Mouse (Mus musculus) limb, embryonic 14.5 days (tissue): ENCODE results near the gene Cadm4. TPM values are rescaled to one million over a fixed set of nuclear protein-coding genes. Genes with fewer than 3 reads are reported as not detected.

Experiments used
- ATAC-seq: fragments of 200-750 bp; cut with Nextera tagmentation; 2 replicates; pipeline ENCODE4 v1.8.0; 2017; ENCODE audit warnings: low read depth, moderate number of reproducible peaks, moderate TSS enrichment; ENCODE audit not compliant: low FRiP score
- DNase-seq: peaks from one replicate; pipeline ENCODE4 v3.0.0-alpha.2; 2015; ENCODE audit warnings: low spot score
- H3K27ac ChIP-seq: fragments of 300-500 bp; sonication (generic); replicated peaks from 2 replicates; pipeline ENCODE4 v1.5.1; 2014; ENCODE audit warnings: low read depth, mild to moderate bottlenecking, low read length, moderate library complexity, mixed read lengths
- H3K27me3 ChIP-seq: fragments of 300-500 bp; sonication (generic); 2 replicates; pipeline ENCODE4 v1.6.1; 2014; ENCODE audit warnings: low read length, mixed read lengths; ENCODE audit not compliant: control insufficient read depth, insufficient read depth
- H3K36me3 ChIP-seq: fragments of 300-500 bp; sonication (generic); 2 replicates; pipeline ENCODE4 v1.6.1; 2014; ENCODE audit warnings: mild to moderate bottlenecking, low read length, moderate library complexity, mixed read lengths; ENCODE audit not compliant: control insufficient read depth, insufficient read depth
- H3K4me1 ChIP-seq: fragments of 300-500 bp; sonication (generic); 2 replicates; pipeline ENCODE4 v1.6.1; 2014; ENCODE audit warnings: antibody characterized with exemption, low read length, mixed read lengths; ENCODE audit not compliant: control insufficient read depth, insufficient read depth
- H3K4me2 ChIP-seq: fragments of 300-500 bp; sonication (generic); replicated peaks from 2 replicates; pipeline ENCODE4 v1.6.1; 2014; ENCODE audit warnings: low read depth, mild to moderate bottlenecking, low read length, moderate library complexity; ENCODE audit not compliant: severe bottlenecking
- H3K4me3 ChIP-seq: fragments of 300-500 bp; sonication (generic); replicated peaks from 2 replicates; pipeline ENCODE4 v1.5.1; 2014; ENCODE audit warnings: low read length
- H3K9ac ChIP-seq: fragments of 300-500 bp; sonication (generic); 2 replicates; pipeline ENCODE4 v1.6.1; 2014; ENCODE audit warnings: mild to moderate bottlenecking, low read depth, low read length, moderate library complexity; ENCODE audit not compliant: severe bottlenecking
- H3K9me3 ChIP-seq: fragments of 300-500 bp; sonication (generic); 2 replicates; pipeline ENCODE4 v1.6.1; 2016; ENCODE audit warnings: low read length; ENCODE audit not compliant: control insufficient read depth
- POLR2A ChIP-seq: fragments of 200-500 bp; IDR thresholded peaks from 2 replicates; pipeline ENCODE4 v1.8.0; 2012; ENCODE audit warnings: inconsistent platforms, mild to moderate bottlenecking, moderate library complexity, borderline replicate concordance; ENCODE audit not compliant: insufficient read depth, insufficient read length; ENCODE audit errors: extremely low read depth
- WGBS: fragments of 180-500 bp; shearing (Covaris S2); extraction: QIAGEN DNeasy Blood & Tissue Kit; methylation state at CpG from one replicate; pipeline ENCODE4 v1.1.7; 2014; 5-methylcytosine and 5-hydroxymethylcytosine counted together
- polyA plus RNA-seq, 2 experiments: library from polyadenylated mRNA; depleted of rRNA in 1 of 2; stranded (reverse) in 1 of 2; unstranded in 1 of 2; fragments of >200 nt; fragmentation: Nextera tagmentation in 1 of 2; extraction: Ambion mirVana in 1 of 2; gene quantifications; 2 replicates each; pipeline versions ENCODE4 v1.2.1 to v1.2.3; 2012 to 2014

Gene Cadm4
- polyA plus RNA-seq, 2 experiments = 2.1 to 21.1 TPM

- no peaks in the 10 kb centered on the region for H3K27me3 ChIP-seq
- H3K4me1 ChIP-seq = peaks cover 8% of the 10 kb centered on the region; the same call in 1 of the 2 replicates
- no peak for TF ChIP-seq POLR2A
- ATAC-seq = no peak
- 30% methylated on average over 13 of the region's 13 CpGs for WGBS
- no peaks in the 10 kb centered on the region for H3K9me3 ChIP-seq
- H3K4me2 ChIP-seq = peak within 1 kb of the TSS; percentile 65
- DNase-seq = no peak
- H3K27ac ChIP-seq = peak within 1 kb of the TSS; percentile 58; the same call in 1 of the 2 replicates
- H3K36me3 ChIP-seq = peaks cover 27% of the 10 kb centered on the region
- H3K4me3 ChIP-seq = peak within 1 kb of the TSS; percentile 80
- H3K9ac ChIP-seq = peak within 1 kb of the TSS; percentile 74
Observed at GRCm38 (mm10) chr7:24546068-24546614, 64.3 kb downstream of the Cadm4 start, which contains the start of the genes Pinlyp and Xrcc1. Gene Pinlyp, minus strand, starts transcription at chr7:24546118. Gene Xrcc1, plus strand, starts transcription at chr7:24546289.

- H3K4me2 ChIP-seq = peak overlapping the region; percentile 65
- WGBS = under 1% methylated on average over 54 of the region's 57 CpGs
Observed at GRCm38 (mm10) chr7:24546634-24547389, 65.0 kb downstream of the Cadm4 start.

GRCm38 (mm10) chr7:24547534-24548036, 65.8 kb downstream of the Cadm4 start:
- Histone ChIP-seq H3K4me1 (peaks cover 8% of the 10 kb centered on the region; the same call in 1 of the 2 replicates), H3K9me3 (no peaks in the 10 kb centered on the region), H3K36me3 (peaks cover 41% of the 10 kb centered on the region), H3K27ac (peak overlapping the region; percentile 58; the same call in 1 of the 2 replicates), H3K4me2 (peak overlapping the region; percentile 65), H3K9ac (peak overlapping the region; percentile 74), H3K27me3 (no peaks in the 10 kb centered on the region), H3K4me3 (peak overlapping the region; percentile 80)
- ATAC-seq (no peak), DNase-seq (no peak)
- no peak for TF ChIP-seq POLR2A
- 31% methylated on average over 13 of the region's 13 CpGs for WGBS

More at GRCm38 (mm10) chr7:24546634-24547389, 65.0 kb downstream of the Cadm4 start:
- peak overlapping the region; percentile 80 for H3K4me3 ChIP-seq
- DNase-seq (peak; percentile 99), ATAC-seq (peak; percentile 98)
- H3K27me3 ChIP-seq = no peaks in the 10 kb centered on the region
- TF ChIP-seq POLR2A = 0 out of 2 replicates have a peak, but pooled peaks have one; percentile 76
- H3K4me1 ChIP-seq = peaks cover 8% of the 10 kb centered on the region; the same call in 1 of the 2 replicates
- peak overlapping the region; percentile 74 for H3K9ac ChIP-seq
- no peaks in the 10 kb centered on the region for H3K9me3 ChIP-seq
- peaks cover 33% of the 10 kb centered on the region for H3K36me3 ChIP-seq
- H3K27ac ChIP-seq = peak overlapping the region; percentile 58; the same call in 1 of the 2 replicates

GRCm38 (mm10) chr7:24551985-24552759, 70.3 kb downstream of the Cadm4 start:
- no peaks in the 10 kb centered on the region for H3K27me3 ChIP-seq
- H3K27ac ChIP-seq = no peak overlapping the region
- no peak for TF ChIP-seq POLR2A
- no peak overlapping the region for H3K4me3 ChIP-seq
- ATAC-seq (no peak), DNase-seq (no peak)
- WGBS = 92% methylated on average over 12 of the region's 12 CpGs
- H3K4me1 ChIP-seq = peaks cover 4% of the 10 kb centered on the region; the same call in 1 of the 2 replicates
- no peaks in the 10 kb centered on the region for H3K9me3 ChIP-seq
- no peak overlapping the region for H3K4me2 ChIP-seq
- peaks cover 65% of the 10 kb centered on the region for H3K36me3 ChIP-seq
- H3K9ac ChIP-seq = no peak overlapping the region

Other genes with a start within 250 kb of the Cadm4 start
- 4.4 and 4.7 TPM in 2 replicates for gene Zfp109, start 244.5 kb upstream of the Cadm4 start, polyA plus RNA-seq (2012; rRNA removed)
- 3.7 and 5.5 TPM in 2 replicates for gene Zfp109, start 244.5 kb upstream of the Cadm4 start, polyA plus RNA-seq (2014; fragmentation: Nextera tagmentation; extraction: Ambion mirVana)
- gene Zfp108, start 227.2 kb upstream of the Cadm4 start, polyA plus RNA-seq (2012; rRNA removed) = 3.1 and 4.1 TPM in 2 replicates
- gene Zfp108, start 227.2 kb upstream of the Cadm4 start, polyA plus RNA-seq (2014; fragmentation: Nextera tagmentation; extraction: Ambion mirVana) = 4.8 and 6.1 TPM in 2 replicates
- 5.8 and 6.2 TPM in 2 replicates for gene Zfp93, start 211.6 kb upstream of the Cadm4 start, polyA plus RNA-seq (2012; rRNA removed)
- 8.2 and 14.2 TPM in 2 replicates for gene Zfp93, start 211.6 kb upstream of the Cadm4 start, polyA plus RNA-seq (2014; fragmentation: Nextera tagmentation; extraction: Ambion mirVana)
- 36.8 and 45.0 TPM in 2 replicates for gene Zfp61, start 180.8 kb upstream of the Cadm4 start, polyA plus RNA-seq (2012; rRNA removed)
- 38.7 and 39.7 TPM in 2 replicates for gene Zfp61, start 180.8 kb upstream of the Cadm4 start, polyA plus RNA-seq (2014; fragmentation: Nextera tagmentation; extraction: Ambion mirVana)
- 13.8 and 14.4 TPM in 2 replicates for gene Zfp94, start 165.4 kb upstream of the Cadm4 start, polyA plus RNA-seq (2012; rRNA removed)
- gene Zfp94, start 165.4 kb upstream of the Cadm4 start, polyA plus RNA-seq (2014; fragmentation: Nextera tagmentation; extraction: Ambion mirVana) = 11.7 and 12.6 TPM in 2 replicates
- gene Tescl, start 148.1 kb upstream of the Cadm4 start, polyA plus RNA-seq (2012; rRNA removed) = 0.13 and 0.38 TPM in 2 replicates
- gene Tescl, start 148.1 kb upstream of the Cadm4 start, polyA plus RNA-seq (2014; fragmentation: Nextera tagmentation; extraction: Ambion mirVana) = not detected in 2 replicates
- gene Lypd5, start 132.8 kb upstream of the Cadm4 start, polyA plus RNA-seq (2012; rRNA removed) = 0.09 and 0.50 TPM in 2 replicates
- gene Lypd5, start 132.8 kb upstream of the Cadm4 start, polyA plus RNA-seq (2014; fragmentation: Nextera tagmentation; extraction: Ambion mirVana) = 0.62 and 3.1 TPM in 2 replicates
- gene Kcnn4, start 111.8 kb upstream of the Cadm4 start, polyA plus RNA-seq (2012; rRNA removed) = 2.4 and 3.3 TPM in 2 replicates
- 1.8 and 2.4 TPM in 2 replicates for gene Kcnn4, start 111.8 kb upstream of the Cadm4 start, polyA plus RNA-seq (2014; fragmentation: Nextera tagmentation; extraction: Ambion mirVana)
- gene Smg9, start 82.4 kb upstream of the Cadm4 start, polyA plus RNA-seq (2012; rRNA removed) = 44.3 and 53.4 TPM in 2 replicates
- 21.0 and 23.2 TPM in 2 replicates for gene Smg9, start 82.4 kb upstream of the Cadm4 start, polyA plus RNA-seq (2014; fragmentation: Nextera tagmentation; extraction: Ambion mirVana)
- 0.06 TPM in 1 of 2 replicates, not detected in the other for gene Irgc1, start 29.7 kb upstream of the Cadm4 start, polyA plus RNA-seq (2012; rRNA removed)
- not detected in 2 replicates for gene Irgc1, start 29.7 kb upstream of the Cadm4 start, polyA plus RNA-seq (2014; fragmentation: Nextera tagmentation; extraction: Ambion mirVana)
- 8.3 and 8.4 TPM in 2 replicates for gene Plaur, start 19.5 kb upstream of the Cadm4 start, polyA plus RNA-seq (2012; rRNA removed)
- gene Plaur, start 19.5 kb upstream of the Cadm4 start, polyA plus RNA-seq (2014; fragmentation: Nextera tagmentation; extraction: Ambion mirVana) = 3.9 and 7.5 TPM in 2 replicates
- gene Zfp428, start 25.0 kb downstream of the Cadm4 start, polyA plus RNA-seq (2012; rRNA removed) = 67.8 and 77.5 TPM in 2 replicates
- 29.6 and 33.3 TPM in 2 replicates for gene Zfp428, start 25.0 kb downstream of the Cadm4 start, polyA plus RNA-seq (2014; fragmentation: Nextera tagmentation; extraction: Ambion mirVana)
- not detected in 2 replicates for gene AC161166.1, start 30.4 kb downstream of the Cadm4 start, polyA plus RNA-seq (2012; rRNA removed)
- gene AC161166.1, start 30.4 kb downstream of the Cadm4 start, polyA plus RNA-seq (2014; fragmentation: Nextera tagmentation; extraction: Ambion mirVana) = 0.19 TPM in 1 of 2 replicates, not detected in the other
- 16.3 and 21.9 TPM in 2 replicates for gene Irgq, start 48.7 kb downstream of the Cadm4 start, polyA plus RNA-seq (2012; rRNA removed)
- 10.7 TPM in 2 replicates for gene Irgq, start 48.7 kb downstream of the Cadm4 start, polyA plus RNA-seq (2014; fragmentation: Nextera tagmentation; extraction: Ambion mirVana)
- gene Pinlyp, start 64.1 kb downstream of the Cadm4 start, polyA plus RNA-seq (2012; rRNA removed) = 0.35 and 0.51 TPM in 2 replicates
- gene Pinlyp, start 64.1 kb downstream of the Cadm4 start, polyA plus RNA-seq (2014; fragmentation: Nextera tagmentation; extraction: Ambion mirVana) = 1.7 and 2.0 TPM in 2 replicates
- 133 and 155 TPM in 2 replicates for gene Xrcc1, start 64.3 kb downstream of the Cadm4 start, polyA plus RNA-seq (2012; rRNA removed)
- 103 and 106 TPM in 2 replicates for gene Xrcc1, start 64.3 kb downstream of the Cadm4 start, polyA plus RNA-seq (2014; fragmentation: Nextera tagmentation; extraction: Ambion mirVana)
- gene Ethe1, start 105.5 kb downstream of the Cadm4 start, polyA plus RNA-seq (2012; rRNA removed) = 19.9 and 21.9 TPM in 2 replicates
- 30.7 and 31.5 TPM in 2 replicates for gene Ethe1, start 105.5 kb downstream of the Cadm4 start, polyA plus RNA-seq (2014; fragmentation: Nextera tagmentation; extraction: Ambion mirVana)
- 4.5 and 7.6 TPM in 2 replicates for gene Zfp575, start 105.6 kb downstream of the Cadm4 start, polyA plus RNA-seq (2012; rRNA removed)
- gene Zfp575, start 105.6 kb downstream of the Cadm4 start, polyA plus RNA-seq (2014; fragmentation: Nextera tagmentation; extraction: Ambion mirVana) = 5.0 TPM in 2 replicates
- 4.1 and 5.5 TPM in 2 replicates for gene Phldb3, start 128.7 kb downstream of the Cadm4 start, polyA plus RNA-seq (2012; rRNA removed)
- gene Phldb3, start 128.7 kb downstream of the Cadm4 start, polyA plus RNA-seq (2014; fragmentation: Nextera tagmentation; extraction: Ambion mirVana) = 0.70 and 1.2 TPM in 2 replicates
- 24.8 and 30.4 TPM in 2 replicates for gene Lypd3, start 154.5 kb downstream of the Cadm4 start, polyA plus RNA-seq (2012; rRNA removed)
- 38.8 and 50.7 TPM in 2 replicates for gene Lypd3, start 154.5 kb downstream of the Cadm4 start, polyA plus RNA-seq (2014; fragmentation: Nextera tagmentation; extraction: Ambion mirVana)
- gene Tex101, start 194.7 kb downstream of the Cadm4 start, polyA plus RNA-seq (2012; rRNA removed) = not detected in 2 replicates
- gene Tex101, start 194.7 kb downstream of the Cadm4 start, polyA plus RNA-seq (2014; fragmentation: Nextera tagmentation; extraction: Ambion mirVana) = not detected in 2 replicates
- gene BC049730, start 227.2 kb downstream of the Cadm4 start, polyA plus RNA-seq (2012; rRNA removed) = not detected in 2 replicates
- not detected in 2 replicates for gene BC049730, start 227.2 kb downstream of the Cadm4 start, polyA plus RNA-seq (2014; fragmentation: Nextera tagmentation; extraction: Ambion mirVana)
- gene Gm4763, start 244.9 kb downstream of the Cadm4 start, polyA plus RNA-seq (2012; rRNA removed) = not detected in 2 replicates
- not detected in 2 replicates for gene Gm4763, start 244.9 kb downstream of the Cadm4 start, polyA plus RNA-seq (2014; fragmentation: Nextera tagmentation; extraction: Ambion mirVana)